Mouse (Mus musculus) cortical plate, adult 2 months (tissue): ENCODE measurements around the gene Kcnab1.

Experiments used
- CTCF ChIP-seq: fragments of 200-500 bp; IDR thresholded peaks from 2 replicates; pipeline ENCODE4 v1.5.1; 2011; ENCODE audit warnings: mild to moderate bottlenecking, control low read depth, low read length; ENCODE audit not compliant: insufficient read depth; ENCODE audit errors: extremely low read depth
- POLR2A ChIP-seq: fragments of 200-500 bp; IDR thresholded peaks from 2 replicates; pipeline ENCODE4 v1.6.1; 2011; ENCODE audit warnings: mild to moderate bottlenecking, low read length, control low read depth; ENCODE audit not compliant: insufficient read depth; ENCODE audit errors: extremely low read depth

GRCm38 (mm10) chr3:65213725-65214124, 104.5 kb downstream of the Kcnab1 start:
- TF ChIP-seq POLR2A (no peak), CTCF (no peak)
